Mouse (Mus musculus) cortical plate, adult 2 months (tissue): Measurements from ENCODE around the gene Gm26661.

Experiments used
- CTCF ChIP-seq: fragments of 200-500 bp; IDR thresholded peaks from 2 replicates; pipeline ENCODE4 v1.5.1; 2011; ENCODE audit warnings: mild to moderate bottlenecking, control low read depth, low read length; ENCODE audit not compliant: insufficient read depth; ENCODE audit errors: extremely low read depth
- POLR2A ChIP-seq: fragments of 200-500 bp; IDR thresholded peaks from 2 replicates; pipeline ENCODE4 v1.6.1; 2011; ENCODE audit warnings: mild to moderate bottlenecking, low read length, control low read depth; ENCODE audit not compliant: insufficient read depth; ENCODE audit errors: extremely low read depth

- TF ChIP-seq CTCF (no peak), POLR2A (no peak)
These were observed 4.6 kb downstream of the Gm26661 start for GRCm38 (mm10) chr14:7795961-7796360.
